Mouse (Mus musculus) C2C12 (cell line): Measurements from ENCODE around the gene Pdzd3.

Experiments
- CTCF ChIP-seq: IDR thresholded peaks from one replicate; pipeline ENCODE4 v1.5.1; 2011; ENCODE audit not compliant: control insufficient read depth, insufficient read depth, insufficient read length
- USF1 ChIP-seq: IDR thresholded peaks from one replicate; pipeline ENCODE4 v1.6.1; 2011; ENCODE audit warnings: low read depth, mild to moderate bottlenecking, control low read depth, moderate library complexity

- TF ChIP-seq USF1 = no peak
- no peak for TF ChIP-seq CTCF
Observed at GRCm38 (mm10) chr9:44253441-44253840, 2.2 kb upstream of the Pdzd3 start.
